Mouse (Mus musculus) limb, embryonic 14.5 days (tissue): Measurements from ENCODE around the gene Surf2. TPM values are rescaled to one million over a fixed set of nuclear protein-coding genes. Genes with fewer than 3 reads are reported as not detected.
A peak's percentile ranks its signal among the peaks of the same experiment; 100 is the strongest.

Source experiments
- ATAC-seq: fragments of 200-750 bp; cut with Nextera tagmentation; 2 replicates; pipeline ENCODE4 v1.8.0; 2017; ENCODE audit warnings: low read depth, moderate number of reproducible peaks, moderate TSS enrichment; ENCODE audit not compliant: low FRiP score
- DNase-seq: peaks from one replicate; pipeline ENCODE4 v3.0.0-alpha.2; 2015; ENCODE audit warnings: low spot score
- H3K27ac ChIP-seq: fragments of 300-500 bp; sonication (generic); replicated peaks from 2 replicates; pipeline ENCODE4 v1.5.1; 2014; ENCODE audit warnings: low read depth, mild to moderate bottlenecking, low read length, moderate library complexity, mixed read lengths
- H3K27me3 ChIP-seq: fragments of 300-500 bp; sonication (generic); 2 replicates; pipeline ENCODE4 v1.6.1; 2014; ENCODE audit warnings: low read length, mixed read lengths; ENCODE audit not compliant: control insufficient read depth, insufficient read depth
- H3K36me3 ChIP-seq: fragments of 300-500 bp; sonication (generic); 2 replicates; pipeline ENCODE4 v1.6.1; 2014; ENCODE audit warnings: mild to moderate bottlenecking, low read length, moderate library complexity, mixed read lengths; ENCODE audit not compliant: control insufficient read depth, insufficient read depth
- H3K4me1 ChIP-seq: fragments of 300-500 bp; sonication (generic); 2 replicates; pipeline ENCODE4 v1.6.1; 2014; ENCODE audit warnings: antibody characterized with exemption, low read length, mixed read lengths; ENCODE audit not compliant: control insufficient read depth, insufficient read depth
- H3K4me2 ChIP-seq: fragments of 300-500 bp; sonication (generic); replicated peaks from 2 replicates; pipeline ENCODE4 v1.6.1; 2014; ENCODE audit warnings: low read depth, mild to moderate bottlenecking, low read length, moderate library complexity; ENCODE audit not compliant: severe bottlenecking
- H3K4me3 ChIP-seq: fragments of 300-500 bp; sonication (generic); replicated peaks from 2 replicates; pipeline ENCODE4 v1.5.1; 2014; ENCODE audit warnings: low read length
- H3K9ac ChIP-seq: fragments of 300-500 bp; sonication (generic); 2 replicates; pipeline ENCODE4 v1.6.1; 2014; ENCODE audit warnings: mild to moderate bottlenecking, low read depth, low read length, moderate library complexity; ENCODE audit not compliant: severe bottlenecking
- H3K9me3 ChIP-seq: fragments of 300-500 bp; sonication (generic); 2 replicates; pipeline ENCODE4 v1.6.1; 2016; ENCODE audit warnings: low read length; ENCODE audit not compliant: control insufficient read depth
- POLR2A ChIP-seq: fragments of 200-500 bp; IDR thresholded peaks from 2 replicates; pipeline ENCODE4 v1.8.0; 2012; ENCODE audit warnings: inconsistent platforms, mild to moderate bottlenecking, moderate library complexity, borderline replicate concordance; ENCODE audit not compliant: insufficient read depth, insufficient read length; ENCODE audit errors: extremely low read depth
- WGBS: fragments of 180-500 bp; shearing (Covaris S2); extraction: QIAGEN DNeasy Blood & Tissue Kit; methylation state at CpG from one replicate; pipeline ENCODE4 v1.1.7; 2014; 5-methylcytosine and 5-hydroxymethylcytosine counted together
- polyA plus RNA-seq, 2 experiments: library from polyadenylated mRNA; depleted of rRNA in 1 of 2; stranded (reverse) in 1 of 2; unstranded in 1 of 2; fragments of >200 nt; fragmentation: Nextera tagmentation in 1 of 2; extraction: Ambion mirVana in 1 of 2; gene quantifications; 2 replicates each; pipeline versions ENCODE4 v1.2.1 to v1.2.3; 2012 to 2014

The Surf2 gene
- polyA plus RNA-seq, 2 experiments: 30.7 to 41.6 TPM

DNA sequence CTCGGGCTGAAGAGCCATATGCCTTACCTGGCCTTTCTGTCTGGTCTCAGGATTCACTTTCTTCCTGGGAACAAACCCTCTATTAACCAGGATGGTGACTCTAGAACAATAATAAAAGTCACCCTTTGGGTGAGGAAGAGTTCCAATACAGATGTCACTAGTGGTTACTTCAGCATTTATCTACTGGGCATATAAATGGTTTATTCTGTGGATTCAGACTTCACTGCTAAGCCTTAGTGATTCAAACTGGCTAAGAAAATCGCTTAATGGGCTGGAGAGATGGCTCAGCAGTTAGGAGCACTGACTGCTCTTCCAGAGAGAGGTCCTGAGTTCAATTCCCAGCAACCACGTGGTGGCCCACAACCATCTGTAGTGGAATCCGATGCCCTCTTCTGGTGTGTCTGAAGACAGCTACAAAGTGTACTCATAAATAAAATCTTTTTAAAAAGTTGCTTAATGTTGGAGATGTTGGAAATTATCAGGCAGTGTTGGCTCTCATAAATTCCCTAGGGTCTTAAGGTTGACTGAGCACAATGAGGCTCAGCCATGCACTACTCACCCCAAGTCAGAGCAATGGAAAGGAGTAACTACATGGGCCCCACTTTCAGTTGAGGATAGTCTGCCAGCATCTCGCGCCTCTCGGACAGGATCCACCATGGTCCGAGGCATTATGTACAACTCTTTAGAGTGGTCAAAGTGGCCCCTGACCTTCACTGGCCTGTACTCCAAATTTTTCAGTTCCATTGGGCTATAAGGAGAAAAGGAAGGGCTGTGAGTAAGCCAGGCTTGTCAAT lies 1.8 kb upstream of the Surf2 start:
- peaks cover 31% of the 10 kb centered on the region for H3K4me1 ChIP-seq
- no peak overlapping the region for H3K4me2 ChIP-seq

GRCm38 (mm10) chr2:26916738-26917137 lies 571 bp downstream of the Surf2 start:
- ATAC-seq (no peak), DNase-seq (no peak)
- Histone ChIP-seq H3K4me3 (peak overlapping the region; percentile 62), H3K4me2 (peak overlapping the region; percentile 97), H3K9me3 (no peaks in the 10 kb centered on the region), H3K9ac (peak overlapping the region; percentile 68), H3K4me1 (peaks cover 26% of the 10 kb centered on the region), H3K27ac (no peak overlapping the region), H3K36me3 (peaks cover 66% of the 10 kb centered on the region), H3K27me3 (no peaks in the 10 kb centered on the region)
- 3% methylated on average over 13 of the region's 13 CpGs for WGBS
- TF ChIP-seq POLR2A: no peak

More for the DNA sequence above, 1.8 kb upstream of the Surf2 start:
- no peak for TF ChIP-seq POLR2A
- Histone ChIP-seq H3K9ac (no peak overlapping the region), H3K9me3 (no peaks in the 10 kb centered on the region), H3K27ac (no peak overlapping the region), H3K4me3 (no peak overlapping the region), H3K27me3 (no peaks in the 10 kb centered on the region), H3K36me3 (peaks cover 50% of the 10 kb centered on the region)
- ATAC-seq (no peak), DNase-seq (no peak)
- 65% methylated on average over 8 of the region's 8 CpGs for WGBS

- WGBS: 97% methylated on average over 3 of the region's 3 CpGs
- no peak for TF ChIP-seq POLR2A
- no peaks in the 10 kb centered on the region for H3K9me3 ChIP-seq
- no peak overlapping the region for H3K9ac ChIP-seq
- H3K27me3 ChIP-seq: no peaks in the 10 kb centered on the region
- no peak overlapping the region for H3K27ac ChIP-seq
- ATAC-seq (no peak), DNase-seq (no peak)
- no peak overlapping the region for H3K4me3 ChIP-seq
- no peak overlapping the region for H3K4me2 ChIP-seq
- peaks cover 68% of the 10 kb centered on the region for H3K36me3 ChIP-seq
- H3K4me1 ChIP-seq: peaks cover 17% of the 10 kb centered on the region
These were observed 3.5 kb downstream of the Surf2 start for GRCm38 (mm10) chr2:26919684-26920083.

GRCm38 (mm10) chr2:26920190-26920855 lies 4.2 kb downstream of the Surf2 start:
- Histone ChIP-seq H3K36me3 (peaks cover 74% of the 10 kb centered on the region), H3K9me3 (no peaks in the 10 kb centered on the region), H3K4me3 (no peak overlapping the region), H3K4me1 (peaks cover 15% of the 10 kb centered on the region), H3K27me3 (no peaks in the 10 kb centered on the region), H3K4me2 (no peak overlapping the region), H3K27ac (no peak overlapping the region), H3K9ac (no peak overlapping the region)
- WGBS: 91% methylated on average over 6 of the region's 6 CpGs
- ATAC-seq (no peak), DNase-seq (no peak)
- no peak for TF ChIP-seq POLR2A

DNA sequence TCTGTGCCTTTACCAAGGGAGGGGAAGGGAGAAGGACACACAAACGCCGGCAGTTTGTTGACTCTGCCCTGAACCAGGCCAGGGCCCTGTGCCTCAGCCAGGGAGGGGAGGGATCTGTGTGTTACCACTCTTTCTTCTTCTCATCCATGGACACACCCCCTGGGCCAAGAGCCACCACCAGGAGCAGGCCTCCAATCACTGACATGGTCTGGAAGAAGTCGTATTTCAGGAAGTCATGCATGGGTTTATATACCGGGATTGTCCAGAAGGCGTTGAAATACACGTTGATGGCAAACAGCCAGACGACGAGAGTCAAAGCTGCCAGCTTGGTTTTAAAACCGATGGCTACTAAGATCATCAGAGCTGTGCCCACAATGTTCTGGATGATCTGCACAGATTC lies 5.6 kb downstream of the Surf2 start:
- H3K4me1 ChIP-seq: peaks cover 9% of the 10 kb centered on the region
- H3K36me3 ChIP-seq: peaks cover 89% of the 10 kb centered on the region
- TF ChIP-seq POLR2A: no peak
- ATAC-seq (no peak), DNase-seq (no peak)
- no peaks in the 10 kb centered on the region for H3K27me3 ChIP-seq
- no peak overlapping the region for H3K9ac ChIP-seq
- 80% methylated on average over 9 of the region's 9 CpGs for WGBS
- H3K4me2 ChIP-seq: no peak overlapping the region
- no peak overlapping the region for H3K4me3 ChIP-seq
- no peaks in the 10 kb centered on the region for H3K9me3 ChIP-seq
- no peak overlapping the region for H3K27ac ChIP-seq
